Mouse (Mus musculus): ENCODE data around the gene Cdc42se2.

GRCm38 (mm10) chr11:54807669-54808068 lies 20.2 kb upstream of the Cdc42se2 start:
- TF ChIP-seq GATA1 (IDR thresholded peaks at IDR 0.05; ENCODE audit: low read length) (no peak), TAL1 (IDR thresholded peaks at IDR 0.05; ENCODE audit: low read length) (no peak)
